Mouse (Mus musculus): ENCODE data around the gene Ctdspl. TPM values are rescaled to one million over a fixed set of nuclear protein-coding genes. Genes with fewer than 3 reads are reported as not detected.
A peak's percentile ranks its signal among the peaks of the same experiment; 100 is the strongest.

Gene Ctdspl
- polyA plus RNA-seq, 1 experiment from 2014 or later, result 8.1 TPM

- no peaks in the 10 kb centered on the region for H3K27me3 ChIP-seq (ENCODE audit: control insufficient read depth, insufficient read depth, low read length)
- H3K27ac ChIP-seq (ENCODE audit: low read depth, low read length), result no peak overlapping the region
- WGBS, result 91% methylated on average over 11 of the region's 11 CpGs
- no peak overlapping the region for H3K4me2 ChIP-seq (replicated peaks; ENCODE audit: low read depth, low read length)
- H3K4me1 ChIP-seq (replicated peaks; ENCODE audit: control insufficient read depth, insufficient read depth, low read length), result no peaks in the 10 kb centered on the region
- no peak overlapping the region for H3K4me3 ChIP-seq (ENCODE audit: low read depth, low read length)
- H3K36me3 ChIP-seq (ENCODE audit: control insufficient read depth, insufficient read depth, low read length), result no peaks in the 10 kb centered on the region
- H3K9ac ChIP-seq (ENCODE audit: low read depth, low read length), result no peak overlapping the region
- ATAC-seq (ENCODE audit: low FRiP score), result 0 out of 2 replicates have a peak, but pooled peaks have one; percentile 22
- DNase-seq (ENCODE audit: low spot score), result no peak
- H3K9me3 ChIP-seq (ENCODE audit: control insufficient read depth, low read length), result no peaks in the 10 kb centered on the region
Measured at GRCm38 (mm10) chr9:119068266-119068665, 142.0 kb downstream of the Ctdspl start.

- Histone ChIP-seq H3K4me3 (ENCODE audit: low read depth, low read length) (no peak overlapping the region), H3K36me3 (ENCODE audit: control insufficient read depth, insufficient read depth, low read length) (no peaks in the 10 kb centered on the region), H3K27me3 (ENCODE audit: control insufficient read depth, insufficient read depth, low read length) (no peaks in the 10 kb centered on the region), H3K27ac (ENCODE audit: low read depth, low read length) (no peak overlapping the region), H3K9me3 (ENCODE audit: control insufficient read depth, low read length) (no peaks in the 10 kb centered on the region), H3K9ac (ENCODE audit: low read depth, low read length) (no peak overlapping the region), H3K4me2 (replicated peaks; ENCODE audit: low read depth, low read length) (no peak overlapping the region), H3K4me1 (replicated peaks; ENCODE audit: control insufficient read depth, insufficient read depth, low read length) (no peaks in the 10 kb centered on the region)
- ATAC-seq (ENCODE audit: low FRiP score) (no peak), DNase-seq (ENCODE audit: low spot score) (no peak)
- 84% methylated on average over 13 of the region's 13 CpGs for WGBS
Measured at GRCm38 (mm10) chr9:119070173-119070825, 144.0 kb downstream of the Ctdspl start.

- H3K4me1 ChIP-seq (replicated peaks; ENCODE audit: control insufficient read depth, insufficient read depth, low read length), result no peaks in the 10 kb centered on the region
- ATAC-seq (ENCODE audit: low FRiP score) (no peak), DNase-seq (ENCODE audit: low spot score) (no peak)
- WGBS, result 83% methylated on average over 9 of the region's 9 CpGs
- H3K27me3 ChIP-seq (ENCODE audit: control insufficient read depth, insufficient read depth, low read length), result no peaks in the 10 kb centered on the region
- H3K9me3 ChIP-seq (ENCODE audit: control insufficient read depth, low read length), result no peaks in the 10 kb centered on the region
- no peak overlapping the region for H3K27ac ChIP-seq (ENCODE audit: low read depth, low read length)
- H3K4me2 ChIP-seq (replicated peaks; ENCODE audit: low read depth, low read length), result no peak overlapping the region
- no peaks in the 10 kb centered on the region for H3K36me3 ChIP-seq (ENCODE audit: control insufficient read depth, insufficient read depth, low read length)
- H3K9ac ChIP-seq (ENCODE audit: low read depth, low read length), result no peak overlapping the region
- H3K4me3 ChIP-seq (ENCODE audit: low read depth, low read length), result no peak overlapping the region
Measured at GRCm38 (mm10) chr9:119071786-119072185, 145.5 kb downstream of the Ctdspl start.

- H3K4me2 ChIP-seq (replicated peaks; ENCODE audit: low read depth, low read length), result no peak overlapping the region
- WGBS, result 87% methylated on average over 15 of the region's 15 CpGs
Measured at GRCm38 (mm10) chr9:119073184-119073895, 147.1 kb downstream of the Ctdspl start.

GRCm38 (mm10) chr9:119075685-119076084, 149.4 kb downstream of the Ctdspl start:
- no peak overlapping the region for H3K27ac ChIP-seq (ENCODE audit: low read depth, low read length)
- 72% methylated on average over 16 of the region's 16 CpGs for WGBS
- H3K4me2 ChIP-seq (replicated peaks; ENCODE audit: low read depth, low read length), result no peak overlapping the region
- no peaks in the 10 kb centered on the region for H3K9me3 ChIP-seq (ENCODE audit: control insufficient read depth, low read length)
- no peaks in the 10 kb centered on the region for H3K36me3 ChIP-seq (ENCODE audit: control insufficient read depth, insufficient read depth, low read length)
- H3K4me1 ChIP-seq (replicated peaks; ENCODE audit: control insufficient read depth, insufficient read depth, low read length), result no peaks in the 10 kb centered on the region
- H3K4me3 ChIP-seq (ENCODE audit: low read depth, low read length), result no peak overlapping the region
- ATAC-seq (ENCODE audit: low FRiP score), result no peak
- DNase-seq (ENCODE audit: low spot score), result no peak
- H3K9ac ChIP-seq (ENCODE audit: low read depth, low read length), result no peak overlapping the region
- no peaks in the 10 kb centered on the region for H3K27me3 ChIP-seq (ENCODE audit: control insufficient read depth, insufficient read depth, low read length)

More at GRCm38 (mm10) chr9:119073184-119073895, 147.1 kb downstream of the Ctdspl start:
- Histone ChIP-seq H3K9ac (ENCODE audit: low read depth, low read length) (no peak overlapping the region), H3K9me3 (ENCODE audit: control insufficient read depth, low read length) (no peaks in the 10 kb centered on the region), H3K4me3 (ENCODE audit: low read depth, low read length) (no peak overlapping the region), H3K27ac (ENCODE audit: low read depth, low read length) (no peak overlapping the region), H3K36me3 (ENCODE audit: control insufficient read depth, insufficient read depth, low read length) (no peaks in the 10 kb centered on the region), H3K27me3 (ENCODE audit: control insufficient read depth, insufficient read depth, low read length) (no peaks in the 10 kb centered on the region), H3K4me1 (replicated peaks; ENCODE audit: control insufficient read depth, insufficient read depth, low read length) (no peaks in the 10 kb centered on the region)
- ATAC-seq (ENCODE audit: low FRiP score) (no peak), DNase-seq (ENCODE audit: low spot score) (no peak)

- Histone ChIP-seq H3K9me3 (ENCODE audit: control insufficient read depth, low read length) (no peaks in the 10 kb centered on the region), H3K4me3 (ENCODE audit: low read depth, low read length) (no peak overlapping the region), H3K36me3 (ENCODE audit: control insufficient read depth, insufficient read depth, low read length) (no peaks in the 10 kb centered on the region), H3K27me3 (ENCODE audit: control insufficient read depth, insufficient read depth, low read length) (no peaks in the 10 kb centered on the region), H3K27ac (ENCODE audit: low read depth, low read length) (no peak overlapping the region), H3K4me2 (replicated peaks; ENCODE audit: low read depth, low read length) (no peak overlapping the region), H3K4me1 (replicated peaks; ENCODE audit: control insufficient read depth, insufficient read depth, low read length) (0 out of 2 replicates have a peak, but pooled peaks cover 3% of the 10 kb centered on the region), H3K9ac (ENCODE audit: low read depth, low read length) (no peak overlapping the region)
- WGBS, result 87% methylated on average over 5 of the region's 5 CpGs
- ATAC-seq (ENCODE audit: low FRiP score), result no peak
- no peak for DNase-seq (ENCODE audit: low spot score)
Measured at GRCm38 (mm10) chr9:119080040-119080675, 153.9 kb downstream of the Ctdspl start.

GRCm38 (mm10) chr9:119082039-119082438, 155.8 kb downstream of the Ctdspl start:
- Histone ChIP-seq H3K4me3 (ENCODE audit: low read depth, low read length) (no peak overlapping the region), H3K4me1 (replicated peaks; ENCODE audit: control insufficient read depth, insufficient read depth, low read length) (0 out of 2 replicates have a peak, but pooled peaks cover 8% of the 10 kb centered on the region), H3K36me3 (ENCODE audit: control insufficient read depth, insufficient read depth, low read length) (no peaks in the 10 kb centered on the region), H3K4me2 (replicated peaks; ENCODE audit: low read depth, low read length) (no peak overlapping the region), H3K27ac (ENCODE audit: low read depth, low read length) (peak overlapping the region; percentile 79), H3K9me3 (ENCODE audit: control insufficient read depth, low read length) (no peaks in the 10 kb centered on the region), H3K9ac (ENCODE audit: low read depth, low read length) (peak overlapping the region; percentile 27; the same call in 1 of the 2 replicates), H3K27me3 (ENCODE audit: control insufficient read depth, insufficient read depth, low read length) (no peaks in the 10 kb centered on the region)
- DNase-seq (ENCODE audit: low spot score), result peak; percentile 55
- 9% methylated on average over 8 of the region's 8 CpGs for WGBS
- ATAC-seq (ENCODE audit: low FRiP score), result peak; percentile 81

- WGBS, result 59% methylated on average over 7 of the region's 7 CpGs
- Histone ChIP-seq H3K27me3 (ENCODE audit: control insufficient read depth, insufficient read depth, low read length) (no peaks in the 10 kb centered on the region; the same call in 1 of the 2 replicates), H3K4me1 (replicated peaks; ENCODE audit: control insufficient read depth, insufficient read depth, low read length) (0 out of 2 replicates have a peak, but pooled peaks cover 8% of the 10 kb centered on the region), H3K4me2 (replicated peaks; ENCODE audit: low read depth, low read length) (no peak overlapping the region), H3K4me3 (ENCODE audit: low read depth, low read length) (no peak overlapping the region), H3K9ac (ENCODE audit: low read depth, low read length) (peak overlapping the region; percentile 27; the same call in 1 of the 2 replicates), H3K9me3 (ENCODE audit: control insufficient read depth, low read length) (no peaks in the 10 kb centered on the region), H3K27ac (ENCODE audit: low read depth, low read length) (peak overlapping the region; percentile 79), H3K36me3 (ENCODE audit: control insufficient read depth, insufficient read depth, low read length) (no peaks in the 10 kb centered on the region)
- DNase-seq (ENCODE audit: low spot score), result no peak
- peak; percentile 12; the same call in 1 of the 2 replicates for ATAC-seq (ENCODE audit: low FRiP score)
Measured at GRCm38 (mm10) chr9:119082656-119083430, 156.6 kb downstream of the Ctdspl start.

Measured in hindbrain, embryonic 11.5 days (tissue).